Mouse (Mus musculus): Measurements from ENCODE around the gene Osbpl11. TPM values are rescaled to one million over a fixed set of nuclear protein-coding genes. Genes with fewer than 3 reads are reported as not detected.
A peak's percentile ranks its signal among the peaks of the same experiment; 100 is the strongest.

The Osbpl11 gene
- total and polyA plus RNA-seq, 2 experiments from 2014 or later = 10.8 to 25.0 TPM

DNA sequence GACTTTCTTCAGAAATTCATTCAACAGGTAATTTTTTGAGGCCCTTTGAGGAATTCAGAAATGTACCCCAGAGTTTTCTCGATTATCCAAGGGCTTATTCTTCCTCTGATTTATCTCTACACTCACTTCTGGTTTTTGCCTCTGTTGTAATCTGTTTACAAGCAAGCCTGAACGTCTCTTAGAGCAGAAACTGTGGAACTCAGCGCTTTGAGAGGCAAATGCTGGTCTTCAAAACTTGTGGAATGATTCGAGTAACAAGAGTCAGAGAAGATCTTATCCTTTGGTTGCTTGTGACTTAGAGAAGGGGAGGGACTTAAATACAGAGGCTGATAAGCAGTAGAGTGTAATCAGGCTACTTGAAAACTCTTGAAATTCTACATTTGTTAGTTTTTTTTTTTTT, 1.3 kb downstream of the Osbpl11 start:
- Histone ChIP-seq H3K36me3 (ENCODE audit: insufficient read depth, low read length) (no peaks in the 10 kb centered on the region), H3K4me3 (ENCODE audit: low read length) (peak overlapping the region; percentile 87), H3K9ac (replicated peaks; ENCODE audit: low read length) (peak overlapping the region; percentile 91; the same call in 1 of the 2 replicates), H3K4me1 (ENCODE audit: insufficient read depth, low read length) (peaks cover 13% of the 10 kb centered on the region; the same call in 1 of the 2 replicates), H3K9me3 (ENCODE audit: low read length) (no peaks in the 10 kb centered on the region), H3K27me3 (ENCODE audit: insufficient read depth, low read length) (no peaks in the 10 kb centered on the region), H3K27ac (no peak overlapping the region), H3K4me2 (ENCODE audit: low read depth, low read length) (peak overlapping the region; percentile 92)
- TF ChIP-seq CTCF (IDR thresholded peaks at IDR 0.05; ENCODE audit: low read depth) = no peak
- no peak for DNase-seq (ENCODE audit: low spot score)
- 21% methylated on average over 4 of the region's 4 CpGs for WGBS
- no peak for ATAC-seq

DNA sequence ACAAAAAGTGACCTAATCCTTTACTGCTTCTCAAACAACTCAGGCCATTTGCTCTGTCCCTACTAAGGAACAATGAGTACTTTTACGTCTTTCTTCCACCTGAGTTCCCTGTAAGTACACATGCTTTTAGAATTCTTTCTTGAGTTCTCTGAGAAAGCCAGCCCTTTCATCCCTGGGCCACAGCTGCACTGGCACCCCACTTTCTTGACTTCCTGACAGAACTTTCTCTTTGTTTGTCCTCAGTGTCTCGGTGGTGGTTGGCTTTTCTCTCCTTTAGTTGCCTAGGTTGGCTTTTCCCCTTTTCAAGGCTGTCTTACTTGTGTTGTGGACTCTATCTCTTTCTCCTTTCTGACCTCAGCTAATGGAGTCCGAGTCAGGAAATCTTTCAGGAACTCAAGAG, 3.2 kb downstream of the Osbpl11 start:
- no peak for ATAC-seq
- no peak for DNase-seq (ENCODE audit: low spot score)
- Histone ChIP-seq H3K27ac (no peak overlapping the region), H3K9me3 (ENCODE audit: low read length) (no peaks in the 10 kb centered on the region), H3K9ac (replicated peaks; ENCODE audit: low read length) (no peak overlapping the region), H3K36me3 (ENCODE audit: insufficient read depth, low read length) (no peaks in the 10 kb centered on the region), H3K4me2 (ENCODE audit: low read depth, low read length) (0 out of 2 replicates have a peak overlapping the region, but pooled peaks have one; percentile 47), H3K27me3 (ENCODE audit: insufficient read depth, low read length) (no peaks in the 10 kb centered on the region), H3K4me3 (ENCODE audit: low read length) (no peak overlapping the region), H3K4me1 (ENCODE audit: insufficient read depth, low read length) (peaks cover 13% of the 10 kb centered on the region; the same call in 1 of the 2 replicates)
- TF ChIP-seq CTCF (IDR thresholded peaks at IDR 0.05; ENCODE audit: low read depth) = no peak
- WGBS = 40% methylated on average over 3 of the region's 3 CpGs

DNA sequence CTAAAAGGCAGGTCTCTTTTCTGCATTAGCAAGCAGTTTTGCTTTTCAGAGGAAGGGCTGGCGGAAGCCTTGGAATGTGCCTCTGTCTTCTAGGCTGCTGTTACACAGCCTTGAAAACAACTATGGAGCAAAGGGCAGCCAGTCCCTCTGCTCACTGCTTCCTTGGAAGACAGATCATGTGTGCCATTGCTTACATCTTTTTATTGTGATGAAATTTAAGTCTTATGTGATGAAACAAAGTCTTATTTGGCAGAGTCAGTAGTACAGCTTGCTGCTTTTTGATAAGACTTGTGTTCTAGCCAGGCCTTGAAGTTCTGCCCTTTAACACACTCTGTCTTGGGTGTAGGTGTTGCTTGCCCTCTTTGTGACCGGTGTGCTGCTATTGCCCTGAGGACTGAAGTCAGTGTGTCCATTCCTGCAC, 6.8 kb downstream of the Osbpl11 start:
- Histone ChIP-seq H3K4me1 (ENCODE audit: insufficient read depth, low read length) (peaks cover 10% of the 10 kb centered on the region; the same call in 1 of the 2 replicates), H3K4me2 (ENCODE audit: low read depth, low read length) (0 out of 2 replicates have a peak overlapping the region, but pooled peaks have one; percentile 1), H3K9ac (replicated peaks; ENCODE audit: low read length) (no peak overlapping the region), H3K36me3 (ENCODE audit: insufficient read depth, low read length) (no peaks in the 10 kb centered on the region), H3K4me3 (ENCODE audit: low read length) (no peak overlapping the region), H3K27ac (no peak overlapping the region), H3K27me3 (ENCODE audit: insufficient read depth, low read length) (no peaks in the 10 kb centered on the region), H3K9me3 (ENCODE audit: low read length) (no peaks in the 10 kb centered on the region)
- 75% methylated on average over 2 of the region's 2 CpGs for WGBS
- DNase-seq (ENCODE audit: low spot score) (no peak), ATAC-seq (no peak)
- TF ChIP-seq CTCF (IDR thresholded peaks at IDR 0.05; ENCODE audit: low read depth) = no peak

DNA sequence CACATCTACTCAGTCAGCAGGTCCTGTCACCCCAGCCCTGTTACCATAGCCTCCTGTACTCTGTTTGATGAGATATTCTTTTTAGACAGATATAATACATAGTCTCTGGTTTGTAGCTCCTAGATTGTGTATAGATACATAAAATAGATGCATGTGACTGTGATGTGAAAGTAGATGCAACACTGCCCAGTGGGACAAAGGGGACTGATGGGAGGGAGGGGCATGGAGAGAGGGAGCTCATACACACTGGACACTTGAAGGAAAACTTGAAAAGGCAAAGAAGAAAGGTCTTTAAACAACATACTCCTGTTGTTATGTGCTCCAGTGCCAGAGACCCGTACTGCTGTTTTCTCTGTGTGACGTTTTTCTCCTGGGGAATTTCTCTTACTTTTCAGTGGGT, 7.4 kb downstream of the Osbpl11 start:
- H3K4me1 ChIP-seq (ENCODE audit: insufficient read depth, low read length) = peaks cover 6% of the 10 kb centered on the region; the same call in 1 of the 2 replicates
- ATAC-seq (no peak), DNase-seq (ENCODE audit: low spot score) (no peak)
- no peak overlapping the region for H3K4me2 ChIP-seq (ENCODE audit: low read depth, low read length)
- H3K4me3 ChIP-seq (ENCODE audit: low read length) = no peak overlapping the region
- no peak overlapping the region for H3K27ac ChIP-seq
- WGBS = 53% methylated on average over 2 of the region's 2 CpGs
- no peaks in the 10 kb centered on the region for H3K9me3 ChIP-seq (ENCODE audit: low read length)
- H3K9ac ChIP-seq (replicated peaks; ENCODE audit: low read length) = no peak overlapping the region
- H3K27me3 ChIP-seq (ENCODE audit: insufficient read depth, low read length) = no peaks in the 10 kb centered on the region
- TF ChIP-seq CTCF (IDR thresholded peaks at IDR 0.05; ENCODE audit: low read depth) = no peak
- no peaks in the 10 kb centered on the region for H3K36me3 ChIP-seq (ENCODE audit: insufficient read depth, low read length)

DNA sequence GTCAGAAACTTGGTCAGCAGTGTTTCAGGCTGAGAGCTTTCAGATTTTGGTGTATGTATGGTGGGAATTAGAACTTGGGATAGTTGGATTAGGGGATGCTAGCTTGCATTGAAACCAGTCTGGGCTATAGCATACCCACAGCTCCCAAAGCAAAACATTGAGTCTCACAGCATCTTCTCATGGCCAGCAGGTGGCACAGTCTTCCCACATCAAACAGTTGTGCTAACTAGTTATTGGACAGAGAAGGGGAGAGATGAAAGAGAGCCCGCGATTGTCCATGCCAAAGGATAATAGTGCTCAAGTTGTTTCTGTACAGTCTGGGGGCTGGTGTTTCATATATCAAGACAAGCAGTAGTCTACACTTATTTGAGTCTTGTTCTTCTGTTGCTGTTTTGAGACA, 8.8 kb downstream of the Osbpl11 start:
- H3K9me3 ChIP-seq (ENCODE audit: low read length) = no peaks in the 10 kb centered on the region
- TF ChIP-seq CTCF (IDR thresholded peaks at IDR 0.05; ENCODE audit: low read depth) = peak; percentile 84
- 25% methylated on average over 2 of the region's 2 CpGs for WGBS
- no peaks in the 10 kb centered on the region for H3K27me3 ChIP-seq (ENCODE audit: insufficient read depth, low read length)
- DNase-seq (ENCODE audit: low spot score) (peak; percentile 75), ATAC-seq (peak; percentile 70; the same call in 1 of the 2 replicates)
- no peak overlapping the region for H3K9ac ChIP-seq (replicated peaks; ENCODE audit: low read length)
- H3K36me3 ChIP-seq (ENCODE audit: insufficient read depth, low read length) = no peaks in the 10 kb centered on the region
- H3K4me2 ChIP-seq (ENCODE audit: low read depth, low read length) = no peak overlapping the region
- 0 out of 2 replicates have a peak, but pooled peaks cover 4% of the 10 kb centered on the region for H3K4me1 ChIP-seq (ENCODE audit: insufficient read depth, low read length)
- no peak overlapping the region for H3K4me3 ChIP-seq (ENCODE audit: low read length)
- H3K27ac ChIP-seq = no peak overlapping the region

DNA sequence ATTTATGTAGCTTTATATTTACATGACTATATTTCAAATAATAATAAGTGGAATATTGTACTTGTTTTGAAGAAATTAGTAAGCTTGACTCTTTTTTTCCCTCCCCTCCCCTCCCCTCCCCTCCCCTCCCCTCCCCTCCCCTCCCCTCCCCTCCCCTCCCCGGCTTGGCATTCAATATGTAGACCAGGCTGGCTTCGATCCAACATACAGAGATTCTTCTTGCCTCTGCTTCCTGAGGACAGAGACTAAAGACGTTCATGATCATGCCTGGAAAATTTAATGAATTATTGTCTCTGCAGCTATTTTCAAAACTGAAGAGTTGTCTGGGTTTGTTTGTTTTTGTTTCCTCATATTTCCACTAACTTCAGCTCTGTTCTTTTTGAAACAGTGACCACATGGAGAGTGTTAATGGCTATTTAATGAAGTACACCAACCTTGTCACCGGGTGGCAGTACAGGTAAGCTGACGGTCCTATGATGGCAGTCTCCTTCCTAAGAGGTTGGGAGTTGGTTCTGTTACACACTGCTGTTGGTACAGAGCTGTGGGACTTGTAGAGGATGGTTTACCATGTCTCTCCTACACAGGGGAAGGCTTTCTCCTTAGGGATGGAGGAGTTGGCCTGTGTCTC, 10.9 kb downstream of the Osbpl11 start:
- TF ChIP-seq CTCF (IDR thresholded peaks at IDR 0.05; ENCODE audit: low read depth) = peak; percentile 61
- WGBS = 50% methylated on average over 4 of the region's 5 CpGs
- H3K27me3 ChIP-seq (ENCODE audit: insufficient read depth, low read length) = no peaks in the 10 kb centered on the region
- H3K4me1 ChIP-seq (ENCODE audit: insufficient read depth, low read length) = no peaks in the 10 kb centered on the region
- peak; percentile 43 for DNase-seq (ENCODE audit: low spot score)
- H3K4me2 ChIP-seq (ENCODE audit: low read depth, low read length) = no peak overlapping the region
- no peak for ATAC-seq
- H3K4me3 ChIP-seq (ENCODE audit: low read length) = no peak overlapping the region
- H3K36me3 ChIP-seq (ENCODE audit: insufficient read depth, low read length) = no peaks in the 10 kb centered on the region
- no peak overlapping the region for H3K9ac ChIP-seq (replicated peaks; ENCODE audit: low read length)
- H3K27ac ChIP-seq = no peak overlapping the region
- no peaks in the 10 kb centered on the region for H3K9me3 ChIP-seq (ENCODE audit: low read length)

DNA sequence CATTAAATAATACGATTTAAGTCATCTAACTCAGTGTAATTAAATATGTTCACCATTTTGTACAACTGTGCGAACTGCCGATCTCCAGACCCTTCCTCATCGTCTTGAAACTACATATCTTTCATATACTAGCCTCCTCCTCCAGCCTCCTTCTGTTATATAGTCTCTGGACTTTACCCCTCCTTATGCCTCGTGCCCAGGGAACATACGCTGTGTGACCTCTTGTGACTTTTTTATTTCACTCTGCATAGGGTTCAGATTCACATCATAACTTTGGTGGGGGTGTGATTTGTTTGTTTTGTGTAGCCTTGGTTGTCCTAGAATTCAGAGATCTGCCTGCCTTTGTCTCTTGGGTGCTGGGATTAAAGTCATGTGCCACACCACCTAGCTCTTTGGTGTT, 11.7 kb downstream of the Osbpl11 start:
- Histone ChIP-seq H3K9me3 (ENCODE audit: low read length) (no peaks in the 10 kb centered on the region), H3K27ac (no peak overlapping the region), H3K4me2 (ENCODE audit: low read depth, low read length) (no peak overlapping the region), H3K4me3 (ENCODE audit: low read length) (no peak overlapping the region), H3K27me3 (ENCODE audit: insufficient read depth, low read length) (no peaks in the 10 kb centered on the region), H3K9ac (replicated peaks; ENCODE audit: low read length) (no peak overlapping the region), H3K36me3 (ENCODE audit: insufficient read depth, low read length) (no peaks in the 10 kb centered on the region), H3K4me1 (ENCODE audit: insufficient read depth, low read length) (no peaks in the 10 kb centered on the region)
- DNase-seq (ENCODE audit: low spot score) (no peak), ATAC-seq (no peak)
- TF ChIP-seq CTCF (IDR thresholded peaks at IDR 0.05; ENCODE audit: low read depth) = no peak
- WGBS = 93% methylated on average over 6 of the region's 6 CpGs
